Mouse (Mus musculus): ENCODE measurements around the gene Bicc1. TPM values are rescaled to one million over a fixed set of nuclear protein-coding genes. Genes with fewer than 3 reads are reported as not detected.

The Bicc1 gene
- 14.1 and 40.8 TPM in 2 replicates for polyA plus RNA-seq (2012; rRNA removed; ENCODE audit: low replicate concordance)

DNA sequence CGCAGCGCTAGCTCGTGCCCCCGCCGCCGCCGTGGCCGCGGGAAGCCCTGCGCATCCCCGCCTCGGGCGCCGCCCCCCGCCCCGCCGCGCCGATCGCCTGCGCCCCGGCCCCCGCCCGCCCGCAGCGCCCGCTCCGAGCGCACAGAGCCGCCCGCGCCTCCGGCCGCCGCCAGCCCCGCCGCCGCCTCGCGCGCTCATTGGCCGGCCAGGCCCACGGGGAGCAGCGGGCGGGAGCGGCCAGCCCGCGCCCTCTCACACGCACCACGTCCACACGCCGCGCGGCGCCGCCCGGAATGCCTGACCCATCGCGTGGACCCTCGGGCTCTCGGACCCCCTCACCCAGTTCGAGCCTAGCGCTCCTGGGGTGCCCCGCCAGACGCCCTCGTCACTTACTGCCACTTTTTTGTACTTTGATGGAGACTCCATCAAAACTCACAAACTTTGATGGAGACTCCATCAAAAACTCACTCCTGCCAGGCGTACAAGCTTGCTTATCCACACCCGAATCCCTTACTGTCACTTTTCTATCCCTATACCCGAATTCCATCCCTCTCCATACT, at the start of gene Bicc1:
Gene Bicc1 (minus strand): TSS at position 25 of the 560 bp plus-strand sequence.

Other genes starting within 250 kb of the Bicc1 start
- gene Tfam, start 78.6 kb upstream of the Bicc1 start, polyA plus RNA-seq (2012; rRNA removed; ENCODE audit: low replicate concordance), result 4.7 and 8.8 TPM in 2 replicates
- 29.5 and 47.8 TPM in 2 replicates for gene Ube2d1, start 125.6 kb upstream of the Bicc1 start, polyA plus RNA-seq (2012; rRNA removed; ENCODE audit: low replicate concordance)
- 56.1 and 106 TPM in 2 replicates for gene Cisd1, start 185.3 kb upstream of the Bicc1 start, polyA plus RNA-seq (2012; rRNA removed; ENCODE audit: low replicate concordance)
- 4.7 and 7.1 TPM in 2 replicates for gene Ipmk, start 188.1 kb upstream of the Bicc1 start, polyA plus RNA-seq (2012; rRNA removed; ENCODE audit: low replicate concordance)

All from subcutaneous adipose tissue, adult 2 months (tissue).